Mouse (Mus musculus): Measurements from ENCODE around the gene Wwox. TPM values are rescaled to one million over a fixed set of nuclear protein-coding genes. Genes with fewer than 3 reads are reported as not detected.
A peak's percentile ranks its signal among the peaks of the same experiment; 100 is the strongest.

Gene Wwox
- polyA plus RNA-seq, 1 experiment from 2014 or later: 16.3 TPM

DNA sequence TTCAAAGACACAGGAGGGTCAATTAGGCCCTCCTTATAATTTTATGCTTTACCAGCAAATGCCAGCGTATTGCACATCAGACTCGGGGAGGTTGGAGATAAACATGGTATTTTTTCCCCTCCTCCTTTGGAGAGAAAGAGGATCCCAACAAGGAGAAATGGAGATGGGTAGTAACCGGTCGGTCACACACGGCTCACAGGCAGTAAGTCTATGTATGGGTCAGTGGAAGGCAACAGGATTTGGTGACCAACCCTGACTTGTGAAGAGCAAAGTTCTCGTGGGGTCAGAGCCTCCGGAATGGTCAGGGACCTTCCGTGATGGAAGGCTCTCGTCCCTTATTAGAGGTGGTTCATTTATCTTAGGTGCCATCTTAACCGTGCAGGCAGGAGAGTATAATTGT is 374.4 kb downstream of the Wwox start:
- H3K9ac ChIP-seq (ENCODE audit: low read depth, low read length): no peak overlapping the region
- 0 out of 2 replicates have a peak, but pooled peaks cover 10% of the 10 kb centered on the region for H3K4me1 ChIP-seq (replicated peaks; ENCODE audit: insufficient read depth, low read length)
- DNase-seq (ENCODE audit: low spot score) (peak; percentile 53), ATAC-seq (replicated peaks; ENCODE audit: low FRiP score, low read depth) (no peak)
- H3K4me3 ChIP-seq (replicated peaks; ENCODE audit: low read depth, low read length): no peak overlapping the region
- 55% methylated on average over 10 of the region's 10 CpGs for WGBS
- no peaks in the 10 kb centered on the region; the same call in 1 of the 2 replicates for H3K9me3 ChIP-seq (replicated peaks; ENCODE audit: low read length)
- no peaks in the 10 kb centered on the region for H3K36me3 ChIP-seq (ENCODE audit: insufficient read depth, low read length)
- no peak overlapping the region for H3K27ac ChIP-seq
- H3K27me3 ChIP-seq (ENCODE audit: insufficient read depth, low read length): no peaks in the 10 kb centered on the region
- no peak for TF ChIP-seq CTCF (IDR thresholded peaks at IDR 0.05; ENCODE audit: low read depth)
- no peak overlapping the region for H3K4me2 ChIP-seq (ENCODE audit: low read length)

DNA sequence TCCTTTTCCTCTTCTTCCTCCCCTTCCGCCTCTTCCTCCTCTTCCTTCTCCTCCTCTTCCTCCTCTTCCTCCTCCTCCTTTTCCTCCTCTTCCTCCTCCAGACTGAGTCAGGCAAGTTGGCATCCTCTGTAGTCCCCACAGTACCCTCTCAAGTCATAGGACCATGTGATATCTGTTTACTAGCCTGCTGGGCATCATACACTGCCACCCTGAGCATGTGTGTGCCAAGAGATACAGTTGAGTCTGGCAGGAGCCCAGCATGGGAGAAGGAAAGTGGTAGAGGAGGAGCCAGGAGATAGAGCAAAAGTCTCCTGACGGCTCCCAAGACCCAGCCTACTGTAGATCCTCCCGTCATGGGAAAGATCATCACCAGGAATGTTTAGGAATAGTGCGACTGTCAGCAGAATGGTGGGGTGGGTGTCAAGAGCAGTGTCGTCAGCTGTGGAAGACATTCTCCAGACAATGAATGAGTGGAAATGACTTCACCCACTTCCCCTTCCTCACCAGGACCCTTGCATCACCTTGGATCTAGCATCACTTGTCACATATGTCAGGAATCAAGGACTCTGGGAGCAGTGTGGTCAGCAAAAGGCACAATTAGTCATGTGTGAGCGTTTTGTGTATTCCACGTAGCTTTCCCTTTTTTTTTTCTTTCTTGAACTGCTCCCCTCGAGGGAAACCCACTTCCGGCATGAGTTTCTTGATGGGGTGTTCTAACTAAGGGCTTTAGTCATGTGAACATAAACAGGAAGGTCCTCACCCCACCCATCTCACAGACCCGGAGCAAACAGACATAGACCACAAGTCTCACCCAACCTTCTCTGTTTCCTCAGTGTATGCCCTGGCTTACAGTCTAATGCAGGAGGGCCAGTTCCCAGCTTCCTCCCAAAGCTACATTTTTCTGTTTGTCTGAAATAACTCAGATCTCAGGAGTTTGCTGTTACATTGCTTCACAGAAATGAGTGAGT is 375.6 kb downstream of the Wwox start:
- TF ChIP-seq CTCF (IDR thresholded peaks at IDR 0.05; ENCODE audit: low read depth): no peak
- no peaks in the 10 kb centered on the region for H3K27me3 ChIP-seq (ENCODE audit: insufficient read depth, low read length)
- H3K4me1 ChIP-seq (replicated peaks; ENCODE audit: insufficient read depth, low read length): 0 out of 2 replicates have a peak, but pooled peaks cover 10% of the 10 kb centered on the region
- DNase-seq (ENCODE audit: low spot score) (no peak), ATAC-seq (replicated peaks; ENCODE audit: low FRiP score, low read depth) (no peak)
- H3K4me2 ChIP-seq (ENCODE audit: low read length): no peak overlapping the region
- H3K9ac ChIP-seq (ENCODE audit: low read depth, low read length): no peak overlapping the region
- H3K27ac ChIP-seq: no peak overlapping the region
- WGBS: 67% methylated on average over 10 of the region's 10 CpGs
- H3K36me3 ChIP-seq (ENCODE audit: insufficient read depth, low read length): no peaks in the 10 kb centered on the region
- H3K9me3 ChIP-seq (replicated peaks; ENCODE audit: low read length): no peaks in the 10 kb centered on the region; the same call in 1 of the 2 replicates
- no peak overlapping the region for H3K4me3 ChIP-seq (replicated peaks; ENCODE audit: low read depth, low read length)

DNA sequence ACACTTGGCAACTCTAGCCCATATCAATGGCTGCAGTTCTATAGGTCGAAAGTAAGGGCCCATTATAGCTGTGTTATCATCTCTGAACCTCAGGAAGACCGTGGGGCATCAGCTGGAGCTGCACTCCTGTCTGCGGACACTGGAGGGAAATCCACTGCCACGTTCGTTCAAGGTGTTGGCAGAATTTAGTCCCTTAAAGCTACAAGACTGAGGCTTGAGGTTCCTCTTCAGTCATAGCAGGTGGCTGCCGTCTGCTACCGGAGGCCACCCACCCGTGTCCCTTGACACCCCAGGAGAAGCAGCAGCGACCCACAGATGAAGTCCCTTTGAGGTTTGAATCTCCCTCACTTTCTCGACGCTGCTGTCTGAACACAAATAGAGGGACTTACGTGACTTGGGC is 376.9 kb downstream of the Wwox start:
- Histone ChIP-seq H3K27ac (no peak overlapping the region), H3K36me3 (ENCODE audit: insufficient read depth, low read length) (no peaks in the 10 kb centered on the region), H3K9ac (ENCODE audit: low read depth, low read length) (no peak overlapping the region), H3K4me2 (ENCODE audit: low read length) (no peak overlapping the region), H3K9me3 (replicated peaks; ENCODE audit: low read length) (no peaks in the 10 kb centered on the region), H3K4me3 (replicated peaks; ENCODE audit: low read depth, low read length) (no peak overlapping the region), H3K27me3 (ENCODE audit: insufficient read depth, low read length) (no peaks in the 10 kb centered on the region), H3K4me1 (replicated peaks; ENCODE audit: insufficient read depth, low read length) (0 out of 2 replicates have a peak, but pooled peaks cover 10% of the 10 kb centered on the region)
- ATAC-seq (replicated peaks; ENCODE audit: low FRiP score, low read depth): no peak
- DNase-seq (ENCODE audit: low spot score): no peak
- peak; percentile 35; the same call in 1 of the 2 replicates for TF ChIP-seq CTCF (IDR thresholded peaks at IDR 0.05; ENCODE audit: low read depth)
- 61% methylated on average over 12 of the region's 12 CpGs for WGBS

DNA sequence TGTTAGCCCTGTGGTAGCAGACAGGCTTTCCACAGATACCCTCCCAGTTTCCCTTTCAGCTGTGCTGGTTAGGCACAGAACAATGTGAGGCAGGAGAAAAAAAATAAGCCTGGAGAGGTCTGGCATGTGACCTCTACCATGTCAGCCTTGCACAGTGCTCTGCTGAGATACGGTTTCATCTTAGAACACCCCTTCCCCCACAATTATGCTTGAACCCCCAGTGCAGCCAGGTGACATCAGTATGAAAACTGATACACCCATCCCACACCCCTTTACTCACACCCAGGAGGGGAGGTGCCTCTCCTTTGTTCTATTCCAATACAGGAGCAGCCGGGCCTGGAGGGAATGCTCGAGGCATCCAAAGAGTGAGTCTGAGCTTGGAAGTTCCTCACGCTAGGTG is 377.5 kb downstream of the Wwox start:
- Histone ChIP-seq H3K27ac (no peak overlapping the region), H3K9ac (ENCODE audit: low read depth, low read length) (no peak overlapping the region), H3K9me3 (replicated peaks; ENCODE audit: low read length) (no peaks in the 10 kb centered on the region), H3K4me1 (replicated peaks; ENCODE audit: insufficient read depth, low read length) (0 out of 2 replicates have a peak, but pooled peaks cover 10% of the 10 kb centered on the region), H3K27me3 (ENCODE audit: insufficient read depth, low read length) (no peaks in the 10 kb centered on the region), H3K36me3 (ENCODE audit: insufficient read depth, low read length) (no peaks in the 10 kb centered on the region), H3K4me2 (ENCODE audit: low read length) (no peak overlapping the region), H3K4me3 (replicated peaks; ENCODE audit: low read depth, low read length) (no peak overlapping the region)
- TF ChIP-seq CTCF (IDR thresholded peaks at IDR 0.05; ENCODE audit: low read depth): no peak
- ATAC-seq (replicated peaks; ENCODE audit: low FRiP score, low read depth) (peak; percentile 40; the same call in 1 of the 2 replicates), DNase-seq (ENCODE audit: low spot score) (peak; percentile 53)
- WGBS: 40% methylated on average over 4 of the region's 4 CpGs

DNA sequence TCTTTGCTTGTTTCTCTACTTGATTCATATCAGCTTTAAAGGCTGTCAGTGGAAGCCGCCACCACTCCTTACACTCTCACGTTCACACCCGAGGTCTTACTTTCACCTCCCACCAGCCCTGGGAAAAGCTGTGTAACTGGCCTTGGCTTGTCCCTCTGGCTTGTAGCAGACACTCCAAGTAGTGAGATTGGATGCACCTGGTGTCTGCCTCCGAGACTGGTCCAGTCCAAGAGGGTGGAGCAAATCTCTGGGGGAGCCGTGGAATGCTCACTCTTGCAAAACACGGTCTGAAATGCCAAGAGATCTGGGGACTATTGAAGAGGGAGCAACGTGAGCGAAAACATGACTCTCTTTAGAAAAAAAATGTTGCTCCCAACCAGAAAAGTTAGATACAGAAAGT is 382.1 kb downstream of the Wwox start:
- no peaks in the 10 kb centered on the region for H3K27me3 ChIP-seq (ENCODE audit: insufficient read depth, low read length)
- ATAC-seq (replicated peaks; ENCODE audit: low FRiP score, low read depth) (no peak), DNase-seq (ENCODE audit: low spot score) (peak; percentile 73)
- H3K4me2 ChIP-seq (ENCODE audit: low read length): peak overlapping the region; percentile 15; the same call in 1 of the 2 replicates
- no peak overlapping the region for H3K9ac ChIP-seq (ENCODE audit: low read depth, low read length)
- H3K27ac ChIP-seq: no peak overlapping the region
- no peak overlapping the region for H3K4me3 ChIP-seq (replicated peaks; ENCODE audit: low read depth, low read length)
- TF ChIP-seq CTCF (IDR thresholded peaks at IDR 0.05; ENCODE audit: low read depth): no peak
- no peaks in the 10 kb centered on the region for H3K36me3 ChIP-seq (ENCODE audit: insufficient read depth, low read length)
- 0 out of 2 replicates have a peak, but pooled peaks cover 3% of the 10 kb centered on the region for H3K4me1 ChIP-seq (replicated peaks; ENCODE audit: insufficient read depth, low read length)
- H3K9me3 ChIP-seq (replicated peaks; ENCODE audit: low read length): no peaks in the 10 kb centered on the region
- WGBS: 26% methylated on average over 8 of the region's 8 CpGs

DNA sequence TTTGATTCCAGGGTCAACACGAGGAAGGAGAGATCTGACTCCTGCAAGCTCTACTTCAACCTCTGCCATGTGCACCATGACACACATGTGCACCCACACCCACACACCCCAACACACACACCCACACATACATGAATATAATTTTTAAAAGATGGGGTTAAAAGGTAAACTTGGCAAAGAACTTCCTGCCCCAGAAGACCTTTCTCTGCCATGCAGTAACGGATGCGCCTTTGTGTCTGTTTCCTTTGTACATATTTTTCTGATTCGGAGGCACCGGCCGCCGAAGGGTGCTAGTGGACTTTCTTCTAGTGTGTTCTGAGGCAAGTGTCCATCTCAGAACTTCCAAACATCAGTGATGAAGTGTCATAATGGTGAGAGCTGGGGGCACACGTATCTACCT is 386.0 kb downstream of the Wwox start:
- TF ChIP-seq CTCF (IDR thresholded peaks at IDR 0.05; ENCODE audit: low read depth): no peak
- ATAC-seq (replicated peaks; ENCODE audit: low FRiP score, low read depth): no peak
- Histone ChIP-seq H3K27me3 (ENCODE audit: insufficient read depth, low read length) (no peaks in the 10 kb centered on the region), H3K9ac (ENCODE audit: low read depth, low read length) (no peak overlapping the region), H3K4me1 (replicated peaks; ENCODE audit: insufficient read depth, low read length) (no peaks in the 10 kb centered on the region), H3K4me3 (replicated peaks; ENCODE audit: low read depth, low read length) (no peak overlapping the region), H3K27ac (no peak overlapping the region), H3K9me3 (replicated peaks; ENCODE audit: low read length) (no peaks in the 10 kb centered on the region), H3K36me3 (ENCODE audit: insufficient read depth, low read length) (no peaks in the 10 kb centered on the region), H3K4me2 (ENCODE audit: low read length) (no peak overlapping the region)
- no peak for DNase-seq (ENCODE audit: low spot score)
- WGBS: 85% methylated on average over 8 of the region's 8 CpGs

Data from kidney, postnatal 0 days (tissue).